Mouse (Mus musculus) heart, postnatal 14 days (tissue): ENCODE measurements at regions not wholly inside any gene's neighbourhood (a gene's known extent, or its start where the extent isn't known, plus 50 kb on each side); places are given as distances from the start of the nearest gene placed in this dataset.

Source experiments
- DNase-seq, 2 experiments: peaks; one replicate each; pipeline ENCODE4 v3.0.0; 2021 to 2022
- intact Hi-C: fragments of 180-260 bp; cut with DNase I; formaldehyde crosslinking; loops from one replicate; pipeline ENCODE4 v1.15.1; 2025

DNA sequence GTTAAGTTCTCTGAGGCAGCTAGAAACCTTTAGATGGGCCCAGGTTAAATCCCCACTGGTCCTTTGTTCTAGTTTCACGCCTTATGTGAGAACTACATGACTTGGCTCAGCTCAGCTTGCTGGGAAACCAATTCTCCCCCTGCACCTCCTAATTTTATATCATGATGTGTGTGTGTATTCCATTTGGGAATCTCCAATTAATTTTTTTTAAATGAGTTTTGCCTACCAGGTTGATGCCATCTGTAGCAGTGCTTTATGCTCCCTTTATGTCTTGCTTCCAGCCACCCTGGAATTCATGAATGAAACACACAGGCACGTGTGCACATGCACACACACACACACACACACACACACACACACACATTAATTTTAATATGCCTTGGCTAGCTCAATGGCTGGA is 180.0 kb upstream of the Gli3 start:
- no peak for DNase-seq
- intact Hi-C loops: no loop called here

DNA sequence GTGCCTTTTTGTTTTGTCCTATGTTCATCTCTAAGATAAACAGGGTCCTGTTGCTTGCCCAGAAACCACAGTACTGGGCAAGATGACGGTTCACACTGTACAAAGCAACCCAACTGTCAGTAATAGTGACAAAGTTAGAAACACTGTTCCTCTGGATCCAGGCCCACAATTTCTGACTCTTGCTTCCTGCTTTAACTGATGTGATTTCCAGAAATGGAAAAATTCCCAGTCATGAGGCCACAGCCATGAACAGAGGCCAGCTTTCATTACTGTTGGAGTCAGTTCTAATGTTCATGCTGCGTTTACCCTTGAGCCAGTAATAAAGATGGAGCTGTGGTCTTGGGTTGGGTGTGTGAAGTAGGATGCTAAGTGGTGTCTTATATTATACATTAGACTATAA is 164.6 kb upstream of the Gli3 start:
- intact Hi-C loops: no loop called here
- peak; percentile 16 to 35 for DNase-seq

DNA sequence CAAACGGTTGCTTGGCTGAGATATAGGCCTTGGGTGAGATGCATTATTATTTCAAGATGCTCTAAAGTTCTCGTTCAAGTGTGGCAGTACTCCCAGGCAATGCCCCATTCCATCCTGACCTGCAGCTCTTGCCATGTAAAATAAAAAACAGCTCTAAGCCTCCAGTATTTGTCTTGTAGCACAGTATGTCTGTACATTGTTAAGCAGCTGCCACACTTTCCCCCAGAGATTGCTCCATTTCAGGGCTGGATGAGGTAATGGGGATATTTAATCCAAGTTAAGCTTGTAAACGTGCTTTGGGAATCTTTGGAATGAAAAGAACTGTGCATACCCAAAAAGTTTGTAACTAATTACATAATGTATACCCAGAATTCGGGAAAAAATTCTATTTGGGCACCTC is 137.6 kb upstream of the Gli3 start:
- no peak for DNase-seq
- intact Hi-C loops: no loop called here

DNA sequence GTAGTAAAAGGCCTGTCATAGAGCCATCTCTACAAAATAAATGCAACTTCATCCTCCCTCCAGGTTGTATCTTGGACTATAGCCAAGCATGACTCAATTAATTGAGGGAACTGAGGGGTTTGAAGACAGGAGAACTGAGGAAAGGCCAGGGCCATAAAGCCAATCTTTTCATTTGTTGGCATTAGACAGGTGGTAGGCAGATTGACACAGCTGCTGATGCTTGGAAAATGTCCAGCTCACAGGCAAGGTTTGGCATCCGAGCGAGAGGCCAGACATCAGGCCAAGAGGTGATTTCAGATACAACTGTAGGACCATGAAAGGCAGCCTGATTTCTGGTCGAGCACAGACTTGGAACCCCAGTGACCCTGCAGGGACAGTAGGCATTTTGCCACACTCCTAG is 136.9 kb upstream of the Gli3 start:
- DNase-seq: peak; percentile 6 to 22
- intact Hi-C loops: no loop called here

DNA sequence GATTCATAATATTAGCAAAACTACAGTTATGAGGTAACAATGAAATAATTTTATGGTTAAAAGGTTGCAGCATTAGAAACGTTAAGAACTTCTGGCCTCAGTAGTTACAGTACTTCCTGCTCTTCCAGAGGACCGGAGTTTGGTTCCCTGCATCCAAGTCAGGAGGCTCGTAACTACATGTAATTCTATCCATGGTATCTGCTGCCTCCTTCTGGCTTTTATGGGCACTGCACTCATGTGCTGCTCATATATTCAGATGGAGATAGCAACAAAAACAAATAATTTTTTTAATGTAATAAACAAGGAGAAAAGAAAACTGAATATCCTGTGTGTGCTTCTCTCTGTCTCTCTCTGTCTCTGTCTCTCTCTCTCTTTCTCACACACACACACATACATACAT is 133.5 kb upstream of the Gli3 start:
- no peak for DNase-seq
- intact Hi-C loops: no loop called here

DNA sequence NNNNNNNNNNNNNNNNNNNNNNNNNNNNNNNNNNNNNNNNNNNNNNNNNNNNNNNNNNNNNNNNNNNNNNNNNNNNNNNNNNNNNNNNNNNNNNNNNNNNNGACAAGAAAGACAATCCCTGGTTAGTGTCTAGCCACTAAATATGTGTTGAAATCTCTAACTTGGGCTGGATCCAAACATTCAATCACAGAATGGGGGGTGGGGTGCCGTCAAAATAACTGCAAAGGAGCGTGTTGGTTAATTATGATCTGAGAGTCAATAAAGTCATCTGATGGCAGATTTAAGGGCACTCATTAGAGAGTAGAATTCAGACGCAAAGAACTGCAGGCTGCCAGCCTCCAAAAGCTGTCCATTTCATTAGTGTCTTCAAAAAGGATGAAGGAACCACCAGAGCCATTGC is 119.6 kb upstream of the Gli3 start:
- DNase-seq: no peak
- intact Hi-C loops: no loop called here

DNA sequence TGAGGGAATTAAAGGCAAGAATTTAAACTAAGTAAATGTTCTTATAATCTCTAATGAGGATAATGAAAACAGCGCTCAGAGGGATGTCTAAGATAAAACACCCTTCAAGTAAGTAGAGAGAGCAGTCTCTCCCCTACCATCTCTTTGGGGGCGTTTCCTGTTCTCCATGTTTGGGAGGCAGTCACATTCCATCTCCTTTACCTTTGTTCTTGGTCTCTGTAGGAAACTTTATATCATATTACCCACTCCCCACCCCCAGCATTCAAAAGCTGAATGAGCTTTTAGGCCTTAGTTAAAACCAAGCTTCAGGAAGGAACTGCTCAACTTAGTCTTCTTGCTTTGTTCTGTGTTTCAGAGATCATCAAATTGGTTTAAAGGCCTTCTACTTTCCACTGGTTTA is 116.2 kb upstream of the Gli3 start:
- intact Hi-C loops: no loop called here
- no peak for DNase-seq

DNA sequence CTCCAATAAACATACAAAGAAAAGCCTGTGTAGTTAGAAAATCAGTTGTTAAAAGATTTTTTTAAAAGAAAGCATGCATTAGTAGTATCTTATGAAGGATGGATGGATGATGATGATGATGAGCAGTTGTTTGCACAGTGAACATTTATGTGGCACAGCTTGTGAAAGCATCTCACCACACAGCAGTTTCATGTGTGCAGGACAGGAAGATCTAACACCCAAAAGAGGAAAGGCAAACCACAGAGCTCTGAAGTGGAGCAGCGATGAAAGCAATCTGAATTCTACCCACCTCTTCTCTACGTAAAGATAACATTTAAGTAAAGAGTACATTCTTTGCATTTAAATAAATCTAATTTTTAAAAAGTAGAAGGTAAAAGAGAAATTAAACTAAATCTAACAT is 96.6 kb upstream of the Gli3 start:
- intact Hi-C loops: no loop called here
- no peak for DNase-seq

DNA sequence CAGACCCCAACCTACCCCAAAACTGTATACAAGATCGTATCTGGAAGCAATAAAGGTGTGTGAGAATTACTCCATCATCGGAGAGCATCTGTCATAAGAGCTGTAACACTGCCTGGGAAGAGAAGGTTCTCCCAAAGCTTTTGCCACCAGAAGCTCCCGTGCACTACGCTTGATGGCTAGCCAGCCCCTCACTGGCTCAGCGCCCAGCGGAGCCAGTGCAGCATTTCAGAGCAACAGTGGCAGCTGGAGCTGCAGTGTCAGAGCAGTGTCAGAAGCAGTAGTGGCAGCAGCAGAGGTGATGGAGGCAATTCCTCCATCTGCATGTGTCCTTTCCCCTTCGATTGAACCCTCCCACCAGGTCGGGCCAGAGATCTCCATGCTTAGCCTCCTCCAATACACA is 83.0 kb upstream of the Gli3 start:
- DNase-seq: no peak
- intact Hi-C loops: no loop called here

DNA sequence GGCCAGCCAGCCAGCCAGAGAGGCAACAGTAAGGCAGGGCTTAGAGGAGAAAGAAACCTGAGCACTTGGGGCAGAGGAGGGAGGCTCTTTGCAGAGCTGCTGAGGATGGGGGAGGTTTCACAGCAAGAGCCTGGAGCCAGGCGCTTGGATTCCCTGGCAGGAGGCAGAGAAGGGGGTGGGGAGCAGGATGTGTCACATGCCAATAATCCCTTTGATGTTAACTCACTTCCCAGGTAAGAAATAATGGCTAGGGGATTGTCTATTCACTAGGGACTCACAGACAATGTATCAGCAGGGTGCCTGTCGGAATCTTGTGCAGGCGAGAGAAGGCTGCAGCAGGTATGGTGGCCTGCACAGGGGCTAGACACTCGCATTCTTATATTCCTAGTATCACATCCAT is 67.8 kb upstream of the Gli3 start:
- DNase-seq: no peak
- intact Hi-C loops: no loop called here

DNA sequence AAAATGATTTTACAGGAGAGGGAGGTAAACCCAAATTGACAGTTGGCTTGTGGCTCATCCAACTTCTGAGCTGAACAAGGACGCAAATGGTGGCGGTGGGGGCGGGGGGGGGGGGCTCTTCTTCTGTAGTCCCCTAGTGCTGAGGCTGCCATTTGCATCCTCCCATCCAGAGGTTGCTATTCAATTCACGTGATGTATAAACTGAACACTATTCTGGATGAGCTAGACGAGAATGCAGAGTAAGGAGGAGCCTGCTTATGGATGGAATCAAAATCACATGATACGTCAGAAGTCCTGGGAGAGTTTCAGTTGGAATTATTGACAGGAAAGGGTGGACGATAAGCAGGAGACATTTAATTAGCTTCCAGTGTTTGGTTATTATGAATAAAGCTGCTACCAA is 67.3 kb upstream of the Gli3 start:
- no peak for DNase-seq
- intact Hi-C loops: no loop called here

DNA sequence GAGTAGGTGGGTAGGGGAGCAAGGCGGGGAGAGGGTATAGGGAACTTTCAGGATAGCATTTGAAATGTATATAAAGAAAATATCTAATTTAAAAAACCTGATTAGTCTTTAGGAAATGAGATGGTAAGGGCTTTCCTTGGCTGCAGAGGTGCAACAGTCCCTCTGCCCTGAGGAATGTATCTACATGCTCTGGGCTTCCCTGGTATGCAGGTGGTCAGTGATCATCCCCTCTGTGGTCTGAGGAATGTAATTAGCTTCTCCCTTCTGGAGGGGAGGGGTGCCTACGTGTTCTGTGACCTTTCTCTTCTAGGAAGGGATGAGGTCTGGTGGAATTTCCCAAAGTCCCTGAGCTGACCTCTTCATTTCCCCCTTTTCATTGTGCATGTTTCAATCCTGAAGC is 64.4 kb upstream of the Gli3 start:
- DNase-seq: no peak
- intact Hi-C loops: no loop called here
